Mouse (Mus musculus): ENCODE results near the gene Eddm3b.

- no peak for TF ChIP-seq CTCF (IDR thresholded peaks at IDR 0.05; ENCODE audit: borderline replicate concordance, insufficient read depth, low read length)
- no peak for TF ChIP-seq POLR2A (IDR thresholded peaks at IDR 0.05; ENCODE audit: low read depth, low read length)
These were observed 51.2 kb downstream of the Eddm3b start for GRCm38 (mm10) chr14:51165435-51165834.
